Mouse (Mus musculus) limb, embryonic 11.5 days (tissue): ENCODE measurements around the gene Ube2q2. TPM values are rescaled to one million over a fixed set of nuclear protein-coding genes. Genes with fewer than 3 reads are reported as not detected.
A peak's percentile ranks its signal among the peaks of the same experiment; 100 is the strongest.
"Not testable (repeated sequence)": the region's sequence is repeated elsewhere in the genome, so short reads cannot be mapped to it uniquely, and the experiment has no call there.

Source experiments
- ATAC-seq: fragments of 200-750 bp; cut with Nextera tagmentation; 2 replicates; pipeline ENCODE4 v1.8.0; 2017; ENCODE audit warnings: low read depth; ENCODE audit not compliant: insufficient number of reproducible peaks, low FRiP score, low TSS enrichment
- DNase-seq: peaks from one replicate; pipeline ENCODE4 v3.0.0-alpha.2; 2015; ENCODE audit warnings: low spot score
- H3K27ac ChIP-seq: fragments of 300-500 bp; sonication (generic); replicated peaks from 2 replicates; pipeline ENCODE4 v1.5.1; 2014; ENCODE audit warnings: low read depth, mild to moderate bottlenecking, low read length
- H3K27me3 ChIP-seq: fragments of 300-500 bp; sonication (generic); 2 replicates; pipeline ENCODE4 v1.6.1; 2014; ENCODE audit warnings: mild to moderate bottlenecking, low read length, mixed read lengths; ENCODE audit not compliant: control insufficient read depth, insufficient read depth
- H3K36me3 ChIP-seq: fragments of 300-500 bp; sonication (generic); 2 replicates; pipeline ENCODE4 v1.6.1; 2014; ENCODE audit warnings: mild to moderate bottlenecking, low read length, moderate library complexity, mixed read lengths; ENCODE audit not compliant: control insufficient read depth, insufficient read depth
- H3K4me1 ChIP-seq: fragments of 300-500 bp; sonication (generic); 2 replicates; pipeline ENCODE4 v1.6.1; 2014; ENCODE audit warnings: low read length, mixed read lengths; ENCODE audit not compliant: control insufficient read depth, insufficient read depth
- H3K4me2 ChIP-seq: fragments of 300-500 bp; sonication (generic); 2 replicates; pipeline ENCODE4 v1.6.1; 2014; ENCODE audit warnings: low read depth, mild to moderate bottlenecking, moderate library complexity; ENCODE audit not compliant: severe bottlenecking
- H3K4me3 ChIP-seq: fragments of 300-500 bp; sonication (generic); 2 replicates; pipeline ENCODE4 v1.5.1; 2014; ENCODE audit warnings: low read depth, low read length
- H3K9ac ChIP-seq: fragments of 300-500 bp; sonication (generic); 2 replicates; pipeline ENCODE4 v1.6.1; 2014; ENCODE audit warnings: mild to moderate bottlenecking, low read length
- H3K9me3 ChIP-seq: fragments of 300-500 bp; sonication (generic); 2 replicates; pipeline ENCODE4 v1.6.1; 2016; ENCODE audit warnings: low read length; ENCODE audit not compliant: control insufficient read depth
- WGBS: fragments of 180-500 bp; shearing (Covaris S2); extraction: QIAGEN DNeasy Blood & Tissue Kit; methylation state at CpG from one replicate; pipeline ENCODE4 v1.1.7; 2014; 5-methylcytosine and 5-hydroxymethylcytosine counted together
- polyA plus RNA-seq: library from polyadenylated mRNA; unstranded; fragments of >200 nt; fragmentation: Nextera tagmentation; extraction: Ambion mirVana; gene quantifications from 2 replicates; pipeline ENCODE4 v1.2.1, GENCODE M21; 2014

The Ube2q2 gene
- polyA plus RNA-seq: 40.2 and 40.3 TPM in 2 replicates

DNA sequence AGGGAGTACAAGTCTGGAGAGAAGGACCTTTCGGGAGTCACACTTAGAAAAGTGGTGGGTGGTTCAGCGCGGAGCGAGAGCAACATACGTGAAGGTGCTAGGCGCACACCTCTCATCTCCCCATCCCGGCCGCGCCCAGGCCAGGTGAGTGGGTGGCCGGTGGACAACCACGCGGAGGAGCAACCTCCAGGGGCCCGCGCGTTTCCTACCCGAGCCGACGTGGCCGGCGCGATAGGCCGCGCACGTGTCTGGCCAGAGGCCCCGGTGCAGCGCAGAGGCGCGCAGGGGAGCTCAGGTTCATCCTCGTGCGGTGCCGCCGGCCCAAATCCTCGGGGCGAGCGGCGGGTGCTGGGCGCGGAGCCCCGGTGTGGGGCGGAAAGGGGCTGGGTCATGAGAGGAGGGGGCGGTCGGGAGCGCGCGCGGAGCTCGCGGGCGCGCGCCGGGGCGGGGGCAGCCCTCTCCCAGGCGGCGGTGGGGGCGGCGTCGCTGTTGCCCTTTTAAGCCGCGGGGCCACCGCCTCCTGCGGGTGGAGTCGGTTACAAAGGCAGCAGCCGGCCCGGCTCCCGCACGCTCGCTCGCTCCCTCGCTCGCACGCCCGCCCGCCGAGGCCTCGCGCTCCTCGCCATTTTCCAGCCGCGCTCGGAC, at the start of gene Ube2q2:
Gene Ube2q2 (plus strand): TSS at position 1 of the 645 bp plus-strand sequence.
- H3K27ac ChIP-seq: peak within 1 kb of the TSS; percentile 68
- H3K9ac ChIP-seq: peak within 1 kb of the TSS; percentile 91
- H3K4me2 ChIP-seq: peak within 1 kb of the TSS; percentile 82
- H3K4me3 ChIP-seq: peak within 1 kb of the TSS; percentile 86
- under 1% methylated on average over 64 of the region's 81 CpGs for WGBS
- DNase-seq: peak; percentile 87
- H3K4me1 ChIP-seq: 0 out of 2 replicates have a peak, but pooled peaks cover 2% of the 10 kb centered on the region
- ATAC-seq: peak; percentile 79
- no peaks in the 10 kb centered on the region for H3K27me3 ChIP-seq
- H3K9me3 ChIP-seq: no peaks in the 10 kb centered on the region
- no peaks in the 10 kb centered on the region for H3K36me3 ChIP-seq

DNA sequence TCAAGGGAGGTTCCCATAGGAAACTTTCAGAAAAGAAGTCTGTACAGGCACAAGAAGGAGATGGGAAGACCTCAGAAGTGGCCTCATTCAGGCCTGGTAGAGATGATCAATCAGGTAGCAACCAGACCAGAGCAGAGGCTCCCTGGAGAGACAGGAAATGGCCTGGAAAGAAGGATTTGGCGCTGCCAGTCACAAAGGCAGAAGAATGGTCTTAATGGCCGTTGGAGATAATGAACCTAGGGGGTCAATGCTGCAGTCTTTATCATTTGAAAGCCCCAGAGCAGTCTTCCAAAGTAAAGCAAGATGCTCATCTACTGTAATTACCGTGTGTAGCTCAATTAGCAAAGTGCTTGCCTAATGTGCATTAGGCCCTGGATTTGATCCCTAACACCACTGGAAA, 47.5 kb upstream of the Ube2q2 start:
- WGBS: 32% methylated on average over 3 of the region's 3 CpGs
- Histone ChIP-seq H3K4me3 (no peak overlapping the region), H3K27me3 (no peaks in the 10 kb centered on the region), H3K27ac (no peak overlapping the region), H3K36me3 (no peaks in the 10 kb centered on the region), H3K9ac (no peak overlapping the region), H3K9me3 (no peaks in the 10 kb centered on the region), H3K4me1 (no peaks in the 10 kb centered on the region), H3K4me2 (no peak overlapping the region)
- no peak for ATAC-seq
- no peak for DNase-seq

DNA sequence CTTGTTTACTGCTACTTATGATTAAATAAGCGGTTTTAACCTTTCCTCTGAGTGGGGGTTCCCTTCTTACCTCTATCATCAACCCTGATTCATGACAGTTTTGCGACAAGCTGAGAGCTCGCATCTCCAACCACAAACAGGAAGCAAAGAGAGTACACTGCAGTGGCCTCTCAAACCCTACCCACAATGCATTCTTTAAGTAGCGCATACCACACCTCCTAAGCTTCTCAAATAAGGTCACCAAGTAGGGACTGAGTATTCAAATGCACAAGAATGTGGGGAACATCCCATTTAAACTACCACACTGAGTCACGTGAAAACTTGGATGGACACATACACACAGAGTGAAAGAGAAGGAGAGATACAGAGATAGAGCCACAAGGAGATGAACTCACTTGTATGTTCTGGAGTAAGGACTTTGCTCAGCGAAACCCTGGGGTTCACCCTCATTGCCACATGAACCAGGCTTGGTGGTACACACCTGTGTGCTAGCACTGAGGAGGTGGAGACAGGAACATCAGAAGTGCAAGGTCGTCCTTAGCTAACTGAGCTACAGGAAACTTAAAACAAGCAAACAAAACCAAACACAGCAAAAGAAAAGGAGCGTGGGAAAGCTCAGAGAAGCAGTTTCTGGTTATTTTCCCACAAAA, 46.3 kb upstream of the Ube2q2 start:
- no peak for ATAC-seq
- no peak overlapping the region for H3K4me2 ChIP-seq
- WGBS: 88% methylated on average over 8 of the region's 8 CpGs
- no peak overlapping the region for H3K9ac ChIP-seq
- no peak overlapping the region for H3K27ac ChIP-seq
- H3K4me1 ChIP-seq: no peaks in the 10 kb centered on the region
- no peaks in the 10 kb centered on the region for H3K36me3 ChIP-seq
- no peak for DNase-seq
- no peak overlapping the region for H3K4me3 ChIP-seq
- H3K27me3 ChIP-seq: no peaks in the 10 kb centered on the region
- no peaks in the 10 kb centered on the region for H3K9me3 ChIP-seq

- no peak overlapping the region for H3K4me2 ChIP-seq
- H3K4me1 ChIP-seq: no peaks in the 10 kb centered on the region
- 90% methylated on average over 5 of the region's 5 CpGs for WGBS
- no peak overlapping the region for H3K27ac ChIP-seq
- H3K4me3 ChIP-seq: no peak overlapping the region
- no peak for ATAC-seq
- H3K36me3 ChIP-seq: no peaks in the 10 kb centered on the region
- no peak for DNase-seq
- H3K9ac ChIP-seq: no peak overlapping the region
- H3K27me3 ChIP-seq: no peaks in the 10 kb centered on the region
- no peaks in the 10 kb centered on the region for H3K9me3 ChIP-seq
Observed at GRCm38 (mm10) chr9:55102931-55103630, 45.6 kb upstream of the Ube2q2 start.

DNA sequence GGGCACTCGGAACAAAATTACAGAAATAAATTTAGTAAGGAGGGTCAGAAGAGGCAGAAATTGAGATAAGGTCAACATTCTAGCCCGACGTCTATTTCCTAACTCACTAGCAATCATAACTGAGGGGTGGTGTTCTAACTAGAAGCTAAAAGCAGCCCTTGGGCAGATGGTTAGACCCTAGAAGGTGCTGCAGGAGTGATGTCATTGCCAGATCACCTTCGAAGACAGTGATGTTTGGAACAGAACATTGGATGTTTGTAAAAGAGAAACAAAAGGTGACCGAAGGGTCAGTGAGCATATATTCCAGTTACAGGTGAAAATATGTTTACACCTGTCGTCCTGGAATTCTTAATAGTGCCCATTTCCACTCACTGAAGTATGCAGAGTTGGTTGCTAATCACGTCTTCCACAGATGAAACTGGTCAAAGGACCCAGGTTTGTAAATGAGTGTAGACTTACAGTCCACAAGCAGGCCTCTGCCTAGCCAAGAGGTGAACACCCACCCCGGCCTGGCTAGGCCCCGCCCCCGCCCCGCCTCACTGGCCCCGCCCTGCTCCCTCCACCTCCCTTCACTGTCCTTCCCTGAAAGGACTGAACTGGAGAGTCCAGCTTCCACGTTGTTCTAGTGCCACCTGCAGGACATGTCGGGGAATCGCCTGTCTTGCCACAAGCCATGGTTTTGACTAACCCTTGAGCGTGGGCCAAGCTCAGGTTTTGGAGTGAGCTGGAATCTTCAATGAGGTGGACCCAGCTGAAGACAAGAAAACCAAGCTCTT, 38.4 kb upstream of the Ube2q2 start:
- ATAC-seq (peak; percentile 82; the same call in 1 of the 2 replicates), DNase-seq (peak; percentile 93)
- H3K36me3 ChIP-seq: no peaks in the 10 kb centered on the region
- no peaks in the 10 kb centered on the region for H3K4me1 ChIP-seq
- 32% methylated on average over 16 of the region's 16 CpGs for WGBS
- no peak overlapping the region for H3K4me2 ChIP-seq
- H3K9ac ChIP-seq: no peak overlapping the region
- H3K27ac ChIP-seq: no peak overlapping the region
- H3K27me3 ChIP-seq: no peaks in the 10 kb centered on the region
- H3K4me3 ChIP-seq: no peak overlapping the region
- H3K9me3 ChIP-seq: no peaks in the 10 kb centered on the region

DNA sequence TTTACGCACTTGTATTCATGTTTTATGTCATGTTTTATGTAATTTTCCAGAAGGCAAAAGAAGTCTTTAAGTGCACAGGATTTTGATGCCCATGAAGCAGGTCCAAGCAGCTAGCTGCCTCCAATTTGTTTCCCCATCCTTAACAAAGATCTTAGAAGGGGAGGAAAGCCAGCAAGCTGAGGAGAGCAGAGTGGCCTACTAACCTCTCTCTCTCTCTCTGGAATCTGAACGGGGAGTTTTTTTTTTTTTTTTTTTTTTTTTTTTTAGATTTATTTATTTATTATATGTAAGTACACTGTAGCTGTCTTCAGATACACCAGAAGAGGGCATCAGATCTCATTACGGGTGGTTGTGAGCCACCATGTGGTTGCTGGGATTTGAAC, 37.8 kb upstream of the Ube2q2 start:
- DNase-seq, ATAC-seq, H3K27ac ChIP-seq, H3K4me2 ChIP-seq, H3K4me1 ChIP-seq, H3K4me3 ChIP-seq, H3K9ac ChIP-seq, H3K9me3 ChIP-seq, H3K27me3 ChIP-seq, H3K36me3 ChIP-seq: not testable (repeated sequence)
- 28% methylated on average over 2 of the region's 3 CpGs for WGBS

- no peak overlapping the region for H3K4me3 ChIP-seq
- no peak overlapping the region for H3K9ac ChIP-seq
- H3K27me3 ChIP-seq: no peaks in the 10 kb centered on the region
- H3K36me3 ChIP-seq: no peaks in the 10 kb centered on the region
- H3K27ac ChIP-seq: no peak overlapping the region
- no peaks in the 10 kb centered on the region for H3K4me1 ChIP-seq
- no peak for DNase-seq
- no peak for ATAC-seq
- WGBS: 81% methylated on average over 1 of the region's 1 CpGs
- no peak overlapping the region for H3K4me2 ChIP-seq
- no peaks in the 10 kb centered on the region for H3K9me3 ChIP-seq
Observed at GRCm38 (mm10) chr9:55114752-55115151, 33.9 kb upstream of the Ube2q2 start.
